Mouse (Mus musculus): ENCODE measurements around the gene Yipf2. TPM values are rescaled to one million over a fixed set of nuclear protein-coding genes. Genes with fewer than 3 reads are reported as not detected.
"Not testable (repeated sequence)": the region's sequence is repeated elsewhere in the genome, so short reads cannot be mapped to it uniquely, and the experiment has no call there.

Yipf2 gene
- polyA plus RNA-seq, 1 experiment from 2014 or later = 23.3 TPM

DNA sequence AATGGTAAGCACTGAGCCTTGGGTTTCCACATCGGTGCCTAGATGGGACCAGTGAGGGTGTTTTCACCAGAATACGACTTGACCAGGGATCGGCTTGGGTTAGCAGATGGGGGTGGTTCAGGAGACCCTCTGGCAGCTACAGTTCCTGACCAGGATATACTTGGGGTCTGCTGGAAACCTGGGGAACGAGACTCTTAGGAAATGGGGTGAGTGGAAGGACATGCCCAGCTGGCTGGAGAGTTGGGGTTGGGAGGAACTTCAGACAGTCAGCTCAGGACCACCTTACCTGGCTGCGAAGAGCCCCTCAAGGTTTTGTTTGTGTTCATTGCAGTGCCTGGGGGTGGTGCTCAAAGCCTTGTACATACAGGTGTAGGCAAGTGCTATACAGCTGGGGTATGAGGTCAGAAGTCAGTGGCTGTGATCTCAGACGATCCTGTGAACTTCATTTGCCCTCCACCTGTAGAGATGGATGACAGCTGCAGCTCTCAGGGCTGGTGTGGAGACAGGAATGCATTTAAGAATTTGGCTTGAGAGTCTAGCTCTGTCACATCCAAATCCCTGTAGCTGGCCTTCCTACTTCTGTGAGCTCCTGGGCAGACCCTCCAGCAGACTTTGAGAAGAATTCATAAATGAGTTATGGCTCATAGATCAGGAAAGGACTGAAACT is 38.9 kb downstream of the Yipf2 start:
- no peaks in the 10 kb centered on the region for H3K9me3 ChIP-seq
- no peak overlapping the region for H3K4me3 ChIP-seq
- no peak overlapping the region for H3K9ac ChIP-seq
- WGBS = 82% methylated on average over 6 of the region's 6 CpGs
- H3K27me3 ChIP-seq = no peaks in the 10 kb centered on the region
- no peak for ATAC-seq (ENCODE audit: insufficient number of reproducible peaks, low FRiP score, low TSS enrichment, low read depth)
- H3K4me1 ChIP-seq = peaks cover 11% of the 10 kb centered on the region
- H3K4me2 ChIP-seq = no peak overlapping the region
- peaks cover 45% of the 10 kb centered on the region for H3K36me3 ChIP-seq
- no peak overlapping the region for H3K27ac ChIP-seq

DNA sequence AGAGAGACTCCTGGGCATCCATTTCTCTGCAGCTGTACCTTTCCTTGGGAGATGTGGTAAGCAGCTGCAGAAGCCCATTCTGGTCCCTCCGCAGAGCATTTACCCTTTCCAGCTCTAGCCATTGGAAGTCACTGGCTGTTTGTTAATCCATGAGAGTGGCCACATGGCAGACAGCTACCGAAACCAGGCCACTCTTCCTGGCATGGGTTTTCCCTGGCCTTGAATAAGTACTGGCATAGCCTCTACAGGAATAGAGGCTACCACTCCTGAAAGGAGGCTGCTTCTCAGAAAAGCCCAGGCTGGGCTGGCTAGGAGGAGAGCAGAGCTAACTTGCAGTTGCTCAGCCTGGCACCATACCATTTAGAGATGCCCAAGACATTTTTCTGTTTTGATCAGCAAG is 41.6 kb downstream of the Yipf2 start:
- Histone ChIP-seq H3K4me1 (peaks cover 20% of the 10 kb centered on the region), H3K27ac (no peak overlapping the region), H3K27me3 (no peaks in the 10 kb centered on the region), H3K9ac (no peak overlapping the region), H3K36me3 (peaks cover 32% of the 10 kb centered on the region), H3K4me2 (no peak overlapping the region), H3K4me3 (no peak overlapping the region), H3K9me3 (no peaks in the 10 kb centered on the region)
- ATAC-seq (ENCODE audit: insufficient number of reproducible peaks, low FRiP score, low TSS enrichment, low read depth) = no peak
- WGBS = 95% methylated on average over 2 of the region's 2 CpGs

DNA sequence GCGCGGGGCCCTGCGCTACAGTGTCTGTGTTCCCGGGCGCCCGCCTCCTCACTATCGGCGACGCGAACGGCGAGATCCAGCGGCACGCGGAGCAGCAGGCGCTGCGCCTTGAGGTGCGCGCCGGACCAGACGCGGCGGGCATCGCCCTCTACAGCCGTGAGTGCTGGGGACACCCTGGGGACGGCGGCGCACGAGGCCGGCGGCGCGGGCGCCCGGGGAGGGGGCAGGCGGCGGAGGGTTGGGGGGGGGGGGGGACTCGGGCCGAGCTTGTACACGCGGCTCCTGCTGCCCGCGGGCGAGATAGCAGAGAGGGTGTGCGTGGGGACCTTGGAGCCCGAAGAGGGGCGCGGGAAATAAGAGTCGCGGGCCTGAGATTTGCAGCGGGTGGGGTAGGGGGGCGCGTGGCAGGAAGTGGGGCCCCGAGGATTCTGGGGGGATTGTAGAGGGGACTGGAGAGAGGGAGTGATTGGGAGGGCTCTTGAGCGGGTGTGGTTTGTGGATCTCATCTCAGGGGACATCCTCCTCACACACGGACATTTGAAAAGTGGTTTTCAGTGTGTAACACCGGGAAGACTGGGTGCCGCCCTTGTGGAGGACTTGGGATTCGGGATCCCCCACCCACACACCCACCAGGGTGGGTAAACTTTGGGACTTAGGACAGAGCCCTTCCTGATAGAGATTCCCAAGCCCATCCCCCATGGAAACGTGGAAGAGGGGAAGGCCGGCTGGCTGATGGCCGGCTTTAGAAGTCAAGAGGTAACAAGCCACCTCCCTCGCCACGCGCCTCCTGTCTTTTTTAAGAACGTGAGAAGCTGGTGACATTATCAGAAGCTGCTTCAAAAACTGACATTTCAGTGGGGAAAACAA is 45.3 kb downstream of the Yipf2 start:
- H3K9ac ChIP-seq = peak overlapping the region; percentile 99
- WGBS = under 1% methylated on average over 61 of the region's 66 CpGs

DNA sequence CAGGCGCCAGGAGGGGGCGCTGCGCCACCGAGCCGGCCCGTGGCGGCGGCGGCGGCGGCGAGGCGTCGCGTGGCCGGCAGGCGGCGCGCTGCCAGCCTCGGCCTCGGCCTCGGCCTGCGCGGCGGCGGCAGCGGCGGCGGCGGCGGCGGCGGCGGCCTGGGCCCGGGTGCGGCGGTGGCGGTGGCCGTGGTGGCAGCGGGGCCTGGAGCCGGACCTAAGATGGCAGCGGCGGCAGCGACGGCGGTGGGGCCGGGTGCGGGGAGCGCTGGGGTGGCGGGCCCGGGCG is 45.9 kb downstream of the Yipf2 start, which contains the start of gene Carm1:
Carm1 (plus strand) TSS at position 106 of the 286 bp plus-strand sequence.
- Histone ChIP-seq H3K9me3 (no peaks in the 10 kb centered on the region), H3K27me3 (no peaks in the 10 kb centered on the region), H3K4me3 (peak within 1 kb of the TSS; percentile 87), H3K27ac (peak within 1 kb of the TSS; percentile 99), H3K9ac (peak within 1 kb of the TSS; percentile 99), H3K4me1 (peaks cover 33% of the 10 kb centered on the region), H3K36me3 (peaks cover 20% of the 10 kb centered on the region), H3K4me2 (peak within 1 kb of the TSS; percentile 66)
- 0% methylated on average over 42 of the region's 52 CpGs for WGBS
- ATAC-seq (ENCODE audit: insufficient number of reproducible peaks, low FRiP score, low TSS enrichment, low read depth) = no peak

More for the DNA sequence above, 45.3 kb downstream of the Yipf2 start:
- Histone ChIP-seq H3K9me3 (no peaks in the 10 kb centered on the region), H3K4me1 (peaks cover 33% of the 10 kb centered on the region), H3K4me2 (peak overlapping the region; percentile 64), H3K36me3 (peaks cover 22% of the 10 kb centered on the region), H3K4me3 (peak overlapping the region; percentile 87), H3K27me3 (no peaks in the 10 kb centered on the region), H3K27ac (peak overlapping the region; percentile 99)
- ATAC-seq (ENCODE audit: insufficient number of reproducible peaks, low FRiP score, low TSS enrichment, low read depth) = no peak

DNA sequence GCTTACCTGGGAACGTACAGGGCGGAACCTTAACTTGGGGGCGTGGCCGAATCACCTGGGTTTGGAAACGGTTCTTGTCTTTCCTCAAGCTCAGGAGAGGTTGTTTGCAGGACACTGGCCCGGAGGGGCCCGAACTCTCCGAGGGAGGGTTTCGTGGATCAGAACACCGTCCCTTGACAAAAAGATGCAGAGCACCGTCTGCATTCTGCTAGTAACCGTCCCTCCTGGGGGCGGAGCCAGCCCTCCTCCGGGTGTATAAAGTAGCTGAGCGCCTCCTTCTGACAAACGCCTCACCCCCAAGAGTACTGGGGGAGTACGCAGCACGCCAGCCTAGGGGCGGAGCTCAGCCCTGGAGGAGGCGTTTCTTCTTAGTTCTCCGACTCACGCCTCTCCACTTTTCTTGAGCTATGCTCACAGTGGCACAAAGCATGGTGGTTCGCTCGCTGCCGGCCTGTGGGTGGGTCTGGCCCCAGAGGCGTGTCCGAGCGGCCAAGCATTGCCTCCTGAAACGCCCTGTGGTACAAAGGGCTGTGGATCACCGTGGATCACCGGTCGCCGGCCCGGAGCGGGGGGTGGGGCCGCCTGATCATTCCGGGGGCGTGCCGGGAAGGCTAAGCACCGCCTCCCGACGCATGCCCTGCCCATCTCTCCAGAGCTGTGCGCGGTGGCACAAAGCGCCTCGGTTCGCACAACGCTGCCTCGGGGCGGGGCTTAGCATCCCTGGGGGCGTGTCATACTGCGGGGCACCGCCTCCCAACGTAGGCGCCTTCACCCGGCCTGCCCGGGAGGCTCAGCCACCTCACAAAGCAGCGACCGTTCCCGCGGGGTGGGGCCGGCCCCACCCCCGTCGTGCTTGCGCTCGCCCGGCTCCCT is 46.5 kb downstream of the Yipf2 start:
- peak overlapping the region; percentile 87 for H3K4me3 ChIP-seq
- under 1% methylated on average over 67 of the region's 67 CpGs for WGBS
- peak; percentile 95 for ATAC-seq (ENCODE audit: insufficient number of reproducible peaks, low FRiP score, low TSS enrichment, low read depth)
- no peaks in the 10 kb centered on the region for H3K9me3 ChIP-seq
- peak overlapping the region; percentile 99 for H3K9ac ChIP-seq
- H3K4me2 ChIP-seq = peak overlapping the region; percentile 66
- peaks cover 32% of the 10 kb centered on the region for H3K4me1 ChIP-seq
- H3K36me3 ChIP-seq = peaks cover 17% of the 10 kb centered on the region
- peak overlapping the region; percentile 99 for H3K27ac ChIP-seq
- H3K27me3 ChIP-seq = no peaks in the 10 kb centered on the region

DNA sequence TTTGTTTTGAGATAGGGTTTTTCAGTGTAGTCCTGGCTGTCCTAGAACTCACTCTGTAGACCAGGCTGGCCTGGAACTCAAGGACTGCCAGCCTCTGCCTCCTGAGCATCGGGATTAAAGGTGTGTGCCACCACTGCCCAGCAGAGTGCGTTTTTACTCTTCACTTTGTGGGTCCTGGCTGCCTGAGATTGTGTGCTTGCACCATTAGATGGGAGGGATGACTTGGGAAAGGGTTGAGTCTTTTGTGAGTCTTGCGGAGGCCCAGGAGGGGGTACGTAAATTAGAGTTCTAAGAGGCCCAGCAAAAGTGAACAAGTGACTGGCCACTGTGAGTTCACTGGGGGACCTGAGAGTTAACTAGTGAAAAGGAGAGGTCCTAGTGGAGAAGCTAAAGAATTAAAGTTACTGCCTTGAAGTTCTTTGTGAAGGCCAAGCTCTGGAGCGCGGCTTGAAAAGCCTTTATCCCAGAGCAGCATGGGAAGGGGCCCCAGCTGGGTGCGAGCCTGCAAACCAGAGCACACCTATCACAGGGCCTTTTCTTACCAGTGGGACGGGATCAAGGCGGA is 47.2 kb downstream of the Yipf2 start:
- no peaks in the 10 kb centered on the region for H3K27me3 ChIP-seq
- peak overlapping the region; percentile 99 for H3K27ac ChIP-seq
- WGBS = 6% methylated on average over 9 of the region's 9 CpGs
- peaks cover 30% of the 10 kb centered on the region for H3K4me1 ChIP-seq
- peak; percentile 76 for ATAC-seq (ENCODE audit: insufficient number of reproducible peaks, low FRiP score, low TSS enrichment, low read depth)
- H3K9me3 ChIP-seq = no peaks in the 10 kb centered on the region
- H3K4me2 ChIP-seq = peak overlapping the region; percentile 66
- peaks cover 11% of the 10 kb centered on the region for H3K36me3 ChIP-seq
- H3K4me3 ChIP-seq = peak overlapping the region; percentile 87
- H3K9ac ChIP-seq = peak overlapping the region; percentile 51

DNA sequence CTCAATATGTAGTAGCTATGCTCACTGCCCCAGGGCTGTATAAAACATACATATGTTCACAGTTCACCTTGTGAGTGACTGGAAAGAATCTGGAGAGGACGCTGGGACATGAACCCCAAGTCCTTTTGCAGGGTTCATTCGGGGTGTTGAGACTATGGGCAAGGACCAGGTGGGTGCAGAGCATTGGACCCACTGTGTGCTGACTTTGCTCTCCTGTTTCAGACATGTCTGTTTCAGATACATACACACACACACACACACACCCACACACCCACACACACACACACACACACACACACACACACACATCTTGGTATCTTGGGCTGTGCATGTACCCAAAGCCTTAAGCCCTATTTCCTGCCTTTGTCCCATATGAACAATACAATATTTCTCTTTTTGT is 50.6 kb downstream of the Yipf2 start:
- not testable (repeated sequence) for H3K9me3 ChIP-seq; H3K4me3 ChIP-seq; H3K4me2 ChIP-seq; H3K27ac ChIP-seq; H3K27me3 ChIP-seq; H3K9ac ChIP-seq; ATAC-seq (ENCODE audit: insufficient number of reproducible peaks, low FRiP score, low TSS enrichment, low read depth); H3K36me3 ChIP-seq
- H3K4me1 ChIP-seq = peaks cover 12% of the 10 kb centered on the region
- 95% methylated on average over 2 of the region's 2 CpGs for WGBS

DNA sequence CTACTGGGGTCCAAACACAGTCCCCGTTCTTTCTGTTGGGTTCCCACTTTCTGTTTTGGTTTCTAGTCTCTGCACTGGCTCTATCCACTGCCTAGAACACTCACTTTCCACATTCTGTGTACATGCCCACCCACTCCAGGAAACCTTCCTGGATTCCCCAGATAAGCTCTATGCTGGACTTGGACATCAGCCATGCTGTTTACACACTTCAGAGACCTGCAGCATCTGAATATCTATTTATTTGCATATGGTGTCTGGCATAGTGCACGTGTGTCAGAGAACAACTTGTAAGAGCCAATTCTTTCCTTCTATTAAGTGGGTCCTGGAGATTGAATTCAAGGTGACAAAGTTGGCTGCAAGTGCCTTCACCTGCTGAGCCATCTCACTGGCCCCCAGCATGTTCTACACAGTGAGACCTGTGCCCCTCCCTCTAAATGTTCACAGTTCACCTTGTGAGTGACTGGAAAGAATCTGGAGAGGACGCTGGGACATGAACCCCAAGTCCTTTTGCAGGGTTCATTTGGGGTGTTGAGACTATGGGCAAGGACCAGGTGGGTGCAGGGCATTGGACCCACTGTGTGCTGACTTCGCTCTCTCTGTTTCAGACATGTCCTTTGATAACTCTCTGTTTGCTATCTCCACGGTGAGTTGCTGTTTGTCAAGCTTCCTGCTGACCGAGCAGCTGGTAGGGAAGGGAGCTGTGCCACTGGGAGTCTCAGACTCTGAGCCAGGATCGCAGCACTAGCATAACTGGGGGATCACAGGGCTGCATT is 52.5 kb downstream of the Yipf2 start:
- peaks cover 9% of the 10 kb centered on the region for H3K4me1 ChIP-seq
- H3K9ac ChIP-seq = no peak overlapping the region
- 74% methylated on average over 7 of the region's 7 CpGs for WGBS
- ATAC-seq (ENCODE audit: insufficient number of reproducible peaks, low FRiP score, low TSS enrichment, low read depth) = no peak
- no peaks in the 10 kb centered on the region for H3K9me3 ChIP-seq
- no peaks in the 10 kb centered on the region for H3K36me3 ChIP-seq
- no peak overlapping the region for H3K4me3 ChIP-seq
- H3K27me3 ChIP-seq = no peaks in the 10 kb centered on the region
- no peak overlapping the region for H3K4me2 ChIP-seq
- H3K27ac ChIP-seq = no peak overlapping the region

MicroRNAs encoded within 50 kb of the gene (microRNA counts, 519-probe panel; counts per million panel counts)
- not detected for microRNA mmu-miR-1946b

Small RNAs within 50 kb of the gene (microRNA-seq; reads per million reads assigned to microRNA genes)
- gene Mir1946b = not detected

Other genes starting within 250 kb of the Yipf2 start
- gene Ilf3, start 225.0 kb downstream of the Yipf2 start, polyA plus RNA-seq (2015; fragmentation: Nextera tagmentation; extraction: Ambion mirVana) = 169 and 174 TPM in 2 replicates
- 42.3 and 45.0 TPM in 2 replicates for gene Qtrt1, start 181.0 kb downstream of the Yipf2 start, polyA plus RNA-seq (2015; fragmentation: Nextera tagmentation; extraction: Ambion mirVana)
- 76.1 and 84.4 TPM in 2 replicates for gene Dnm2, start 167.9 kb downstream of the Yipf2 start, polyA plus RNA-seq (2015; fragmentation: Nextera tagmentation; extraction: Ambion mirVana)
- 123 and 132 TPM in 2 replicates for gene Tmed1, start 82.6 kb downstream of the Yipf2 start, polyA plus RNA-seq (2015; fragmentation: Nextera tagmentation; extraction: Ambion mirVana)
- 3.5 and 3.6 TPM in 2 replicates for gene AB124611, start 66.7 kb downstream of the Yipf2 start, polyA plus RNA-seq (2015; fragmentation: Nextera tagmentation; extraction: Ambion mirVana)
- 47.3 and 53.2 TPM in 2 replicates for gene Carm1, start 45.9 kb downstream of the Yipf2 start, polyA plus RNA-seq (2015; fragmentation: Nextera tagmentation; extraction: Ambion mirVana)
- 28.3 and 31.4 TPM in 2 replicates for gene Timm29, start 106 bp downstream of the Yipf2 start, polyA plus RNA-seq (2015; fragmentation: Nextera tagmentation; extraction: Ambion mirVana)
- gene Smarca4, start 23.3 kb upstream of the Yipf2 start, polyA plus RNA-seq (2015; fragmentation: Nextera tagmentation; extraction: Ambion mirVana) = 65.4 and 68.7 TPM in 2 replicates
- 41.4 and 42.8 TPM in 2 replicates for gene Ldlr, start 130.7 kb upstream of the Yipf2 start, polyA plus RNA-seq (2015; fragmentation: Nextera tagmentation; extraction: Ambion mirVana)
- 84.3 and 89.8 TPM in 2 replicates for gene Spc24, start 167.5 kb upstream of the Yipf2 start, polyA plus RNA-seq (2015; fragmentation: Nextera tagmentation; extraction: Ambion mirVana)
- gene Kank2, start 205.9 kb upstream of the Yipf2 start, polyA plus RNA-seq (2015; fragmentation: Nextera tagmentation; extraction: Ambion mirVana) = 20.9 and 22.7 TPM in 2 replicates
- gene Angptl8, start 242.7 kb upstream of the Yipf2 start, polyA plus RNA-seq (2015; fragmentation: Nextera tagmentation; extraction: Ambion mirVana) = 0.64 and 0.70 TPM in 2 replicates

All from limb, embryonic 15.5 days (tissue).